Mouse (Mus musculus) bone marrow macrophage, adult 2 months (primary cell): ENCODE measurements around the gene Scly.

ENCODE experiments used
- CTCF ChIP-seq: IDR thresholded peaks from 2 replicates; pipeline ENCODE4 v1.5.1; 2012; ENCODE audit warnings: low read depth, mild to moderate bottlenecking, low read length, moderate library complexity
- POLR2A ChIP-seq: IDR thresholded peaks from 2 replicates; pipeline ENCODE4 v1.6.1; 2012; ENCODE audit warnings: mild to moderate bottlenecking, low read depth, low read length, borderline replicate concordance

GRCm38 (mm10) chr1:91321760-91322438 lies 23.8 kb downstream of the Scly start, which contains the start of gene Espnl:
- TF ChIP-seq CTCF, result no peak
- no peak for TF ChIP-seq POLR2A
